Mouse (Mus musculus) forebrain, embryonic 13.5 days (tissue): Measurements from ENCODE around the gene AF366264. TPM values are rescaled to one million over a fixed set of nuclear protein-coding genes. Genes with fewer than 3 reads are reported as not detected.

Experiments used
- polyA plus RNA-seq: library from polyadenylated mRNA; unstranded; fragments of >200 nt; fragmentation: Nextera tagmentation; extraction: Ambion mirVana; gene quantifications from 2 replicates; pipeline ENCODE4 v1.2.1, GENCODE M21; 2015

The AF366264 gene
- polyA plus RNA-seq, 1 experiment from 2014 or later: not detected

Other genes with a start within 250 kb of the AF366264 start
- gene Rasa3, start 160.8 kb downstream of the AF366264 start, polyA plus RNA-seq: 18.2 and 19.9 TPM in 2 replicates
- 1.4 and 1.8 TPM in 2 replicates for gene Cfap97d2, start 132.5 kb downstream of the AF366264 start, polyA plus RNA-seq
- gene Cdc16, start 80.7 kb downstream of the AF366264 start, polyA plus RNA-seq: 191 and 206 TPM in 2 replicates
- gene Upf3a, start 52.8 kb downstream of the AF366264 start, polyA plus RNA-seq: 40.6 and 42.2 TPM in 2 replicates
- 40.8 and 47.4 TPM in 2 replicates for gene Champ1, start 31.3 kb upstream of the AF366264 start, polyA plus RNA-seq
- gene Coprs, start 51.9 kb upstream of the AF366264 start, polyA plus RNA-seq: 85.8 and 89.8 TPM in 2 replicates